Mouse (Mus musculus): Measurements from ENCODE around the gene Tpd52l2. TPM values are rescaled to one million over a fixed set of nuclear protein-coding genes. Genes with fewer than 3 reads are reported as not detected.

The Tpd52l2 gene
- 32.5 and 33.9 TPM in 2 replicates for polyA plus RNA-seq (2012; rRNA removed)

GRCm38 (mm10) chr2:181496831-181497547, at the start of gene Tpd52l2:
Gene Tpd52l2 (plus strand): TSS chr2:181497142.

DNA sequence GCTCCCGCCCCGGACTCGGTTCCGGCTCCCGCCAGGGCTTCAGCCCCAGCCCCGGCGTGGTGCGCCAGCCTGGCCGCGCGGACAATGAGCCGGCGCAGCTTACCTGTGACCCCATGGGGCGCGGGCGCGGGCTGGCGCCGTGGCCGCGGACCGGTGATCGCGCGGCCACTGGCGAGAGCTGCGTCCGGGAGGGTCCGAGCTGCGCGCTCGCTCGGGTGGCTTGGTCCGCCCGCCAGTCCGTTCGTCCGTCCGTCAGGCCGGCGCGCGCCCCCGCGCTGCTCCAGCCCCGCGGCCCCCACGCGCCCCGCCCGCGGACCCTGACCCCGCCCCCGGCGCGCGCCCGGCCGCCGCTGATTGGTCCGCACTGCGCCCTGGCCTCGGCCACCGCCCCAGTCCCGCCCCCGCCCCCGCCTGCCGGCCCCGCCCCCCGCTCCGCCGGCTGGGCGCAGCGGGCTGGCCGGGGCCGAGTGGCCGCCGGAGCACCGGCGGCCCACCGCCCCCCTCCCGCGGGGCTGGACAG, 37.7 kb upstream of the Tpd52l2 start, which contains the start of gene Zbtb46:
Gene Zbtb46, minus strand, starts transcription at position 274 of the 520 bp plus-strand sequence.

GRCm38 (mm10) chr2:181493156-181493927, 3.6 kb upstream of the Tpd52l2 start, which contains the start of gene Abhd16b:
Gene Abhd16b (plus strand): TSS chr2:181493206.

DNA sequence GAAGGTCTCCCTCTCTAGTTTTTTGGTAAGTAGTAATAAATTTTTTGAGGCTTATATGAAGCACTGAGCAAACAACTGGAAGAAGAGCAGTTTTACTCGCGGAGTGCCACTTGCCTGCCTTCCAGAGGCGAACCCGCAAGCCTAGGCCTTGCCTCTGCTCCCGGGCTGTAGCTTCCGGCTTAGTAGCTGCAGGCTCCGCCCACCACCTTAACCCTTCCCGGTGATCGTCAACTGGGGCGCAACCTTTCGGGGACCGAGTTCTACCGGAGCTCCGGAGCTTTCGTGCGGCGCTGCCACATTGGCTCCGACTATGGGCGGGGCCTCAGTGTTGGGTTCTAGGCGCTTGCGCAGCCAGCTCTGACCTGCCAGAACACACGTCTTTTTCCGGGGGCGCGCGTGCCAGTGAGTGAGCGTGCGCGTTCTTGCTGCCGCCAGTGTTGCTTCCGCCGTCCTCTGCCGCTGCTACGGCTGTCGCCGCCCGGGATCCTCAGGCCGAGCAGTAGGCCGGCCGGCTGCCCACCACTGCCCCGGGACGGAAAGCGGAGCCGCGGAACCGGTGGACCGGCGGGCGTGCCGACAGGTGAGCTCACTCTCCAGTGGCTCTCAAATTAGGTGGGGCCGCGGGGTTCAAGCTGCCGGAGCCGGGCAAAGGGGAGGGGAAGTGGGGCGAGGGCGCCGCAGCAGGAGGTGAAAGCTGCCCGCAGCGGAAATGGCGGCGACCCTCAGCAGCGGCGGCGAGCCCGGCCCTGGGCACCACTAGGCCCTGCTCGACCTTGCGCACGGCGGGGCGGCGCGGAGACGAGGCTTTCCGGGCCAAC, 23.4 kb downstream of the Tpd52l2 start, which contains the start of gene Dnajc5:
Gene Dnajc5, plus strand, starts transcription at position 368 of the 818 bp plus-strand sequence.

Other genes starting within 250 kb of the Tpd52l2 start
- gene Gmeb2, start 209.1 kb upstream of the Tpd52l2 start, polyA plus RNA-seq (2012; rRNA removed) = 10.0 and 10.9 TPM in 2 replicates
- gene Stmn3, start 182.6 kb upstream of the Tpd52l2 start, polyA plus RNA-seq (2012; rRNA removed) = 0.02 and 0.05 TPM in 2 replicates
- gene Rtel1, start 177.4 kb upstream of the Tpd52l2 start, polyA plus RNA-seq (2012; rRNA removed) = 22.6 and 25.0 TPM in 2 replicates
- gene Zgpat, start 132.2 kb upstream of the Tpd52l2 start, polyA plus RNA-seq (2012; rRNA removed) = 9.7 and 10.8 TPM in 2 replicates
- 18.3 and 21.0 TPM in 2 replicates for gene Arfrp1, start 131.7 kb upstream of the Tpd52l2 start, polyA plus RNA-seq (2012; rRNA removed)
- 10.6 and 12.7 TPM in 2 replicates for gene Lime1, start 117.1 kb upstream of the Tpd52l2 start, polyA plus RNA-seq (2012; rRNA removed)
- gene Zbtb46, start 37.7 kb upstream of the Tpd52l2 start, polyA plus RNA-seq (2012; rRNA removed) = 2.8 and 3.5 TPM in 2 replicates
- gene Abhd16b, start 3.9 kb upstream of the Tpd52l2 start, polyA plus RNA-seq (2012; rRNA removed) = not detected in 2 replicates
- gene Dnajc5, start 23.3 kb downstream of the Tpd52l2 start, polyA plus RNA-seq (2012; rRNA removed) = 14.9 and 17.4 TPM in 2 replicates
- gene Uckl1, start 87.8 kb downstream of the Tpd52l2 start, polyA plus RNA-seq (2012; rRNA removed) = 40.3 and 46.7 TPM in 2 replicates
- gene Prpf6, start 94.7 kb downstream of the Tpd52l2 start, polyA plus RNA-seq (2012; rRNA removed) = 17.8 and 22.9 TPM in 2 replicates
- gene Zfp512b, start 95.7 kb downstream of the Tpd52l2 start, polyA plus RNA-seq (2012; rRNA removed) = 12.5 and 13.4 TPM in 2 replicates
- gene Samd10, start 102.1 kb downstream of the Tpd52l2 start, polyA plus RNA-seq (2012; rRNA removed) = 3.4 and 3.6 TPM in 2 replicates
- gene Gm29797, start 159.9 kb downstream of the Tpd52l2 start, polyA plus RNA-seq (2012; rRNA removed) = 0.06 TPM in 1 of 2 replicates, not detected in the other
- gene Sox18, start 174.5 kb downstream of the Tpd52l2 start, polyA plus RNA-seq (2012; rRNA removed) = 7.6 and 7.7 TPM in 2 replicates
- 4.4 and 5.1 TPM in 2 replicates for gene Tcea2, start 183.2 kb downstream of the Tpd52l2 start, polyA plus RNA-seq (2012; rRNA removed)
- 31.3 and 37.0 TPM in 2 replicates for gene Rgs19, start 196.8 kb downstream of the Tpd52l2 start, polyA plus RNA-seq (2012; rRNA removed)
- gene Lkaaear1, start 201.3 kb downstream of the Tpd52l2 start, polyA plus RNA-seq (2012; rRNA removed) = not detected in 2 replicates
- gene Oprl1, start 217.9 kb downstream of the Tpd52l2 start, polyA plus RNA-seq (2012; rRNA removed) = 0.10 and 0.14 TPM in 2 replicates

Measured in liver, embryonic 18 days (tissue).